Mouse (Mus musculus) midbrain, postnatal 0 days (tissue): Measurements from ENCODE around the gene Brd1. TPM values are rescaled to one million over a fixed set of nuclear protein-coding genes. Genes with fewer than 3 reads are reported as not detected.
A peak's percentile ranks its signal among the peaks of the same experiment; 100 is the strongest.

Source experiments
- ATAC-seq: fragments of 200-750 bp; cut with Nextera tagmentation; 2 replicates; pipeline ENCODE4 v1.8.0; 2017; ENCODE audit warnings: moderate number of reproducible peaks, mild to moderate bottlenecking, moderate TSS enrichment, moderate library complexity; ENCODE audit not compliant: low FRiP score
- DNase-seq: peaks from one replicate; pipeline ENCODE4 v3.0.0-alpha.2; 2015; ENCODE audit warnings: low spot score
- H3K27ac ChIP-seq: fragments of 300-500 bp; sonication (generic); 2 replicates; pipeline ENCODE4 v1.5.1; 2014; ENCODE audit warnings: low read depth, mild to moderate bottlenecking, low read length, mixed read lengths
- H3K27me3 ChIP-seq: fragments of 300-500 bp; sonication (generic); 2 replicates; pipeline ENCODE4 v1.6.1; 2014; ENCODE audit warnings: low read length, control low read depth, mixed read lengths; ENCODE audit not compliant: insufficient read depth
- H3K36me3 ChIP-seq: fragments of 300-500 bp; sonication (generic); 2 replicates; pipeline ENCODE4 v1.6.1; 2014; ENCODE audit warnings: low read length, control low read depth, mixed read lengths; ENCODE audit not compliant: insufficient read depth
- H3K4me1 ChIP-seq: fragments of 300-500 bp; sonication (generic); 2 replicates; pipeline ENCODE4 v1.6.1; 2014; ENCODE audit warnings: mild to moderate bottlenecking, control low read depth, antibody characterized with exemption, low read length, mixed read lengths; ENCODE audit not compliant: insufficient read depth
- H3K4me2 ChIP-seq: fragments of 300-500 bp; sonication (generic); 2 replicates; pipeline ENCODE4 v1.6.1; 2014; ENCODE audit warnings: low read depth, mild to moderate bottlenecking, low read length, mixed read lengths; ENCODE audit not compliant: poor library complexity, severe bottlenecking
- H3K4me3 ChIP-seq: fragments of 300-500 bp; sonication (generic); 2 replicates; pipeline ENCODE4 v1.5.1; 2014; ENCODE audit warnings: low read depth, mild to moderate bottlenecking, low read length, moderate library complexity
- H3K9ac ChIP-seq: fragments of 300-500 bp; sonication (generic); replicated peaks from 2 replicates; pipeline ENCODE4 v1.6.1; 2014; ENCODE audit warnings: mild to moderate bottlenecking, low read length, moderate library complexity, mixed read lengths; ENCODE audit not compliant: poor library complexity, severe bottlenecking
- H3K9me3 ChIP-seq: fragments of 300-500 bp; sonication (generic); 2 replicates; pipeline ENCODE4 v1.6.1; 2016; ENCODE audit warnings: low read length, control low read depth
- CTCF ChIP-seq: IDR thresholded peaks from 2 replicates; pipeline ENCODE4 v1.5.1; 2016; ENCODE audit warnings: antibody characterized with exemption, mild to moderate bottlenecking
- WGBS: fragments of 180-500 bp; shearing (Covaris S2); extraction: QIAGEN DNeasy Blood & Tissue Kit; methylation state at CpG from one replicate; pipeline ENCODE4 v1.1.7; 2014; 5-methylcytosine and 5-hydroxymethylcytosine counted together
- polyA plus RNA-seq: library from polyadenylated mRNA; unstranded; fragments of >200 nt; fragmentation: Nextera tagmentation; extraction: Ambion mirVana; gene quantifications from 2 replicates; pipeline ENCODE4 v1.2.1, GENCODE M21; 2015
- total RNA-seq: library from RNA; depleted of rRNA; stranded (reverse); fragments of >200 nt; gene quantifications from 2 replicates; pipeline ENCODE4 v1.2.3, GENCODE M21; 2014

Gene Brd1
- total and polyA plus RNA-seq, 2 experiments from 2014 or later = 11.7 to 42.2 TPM

DNA sequence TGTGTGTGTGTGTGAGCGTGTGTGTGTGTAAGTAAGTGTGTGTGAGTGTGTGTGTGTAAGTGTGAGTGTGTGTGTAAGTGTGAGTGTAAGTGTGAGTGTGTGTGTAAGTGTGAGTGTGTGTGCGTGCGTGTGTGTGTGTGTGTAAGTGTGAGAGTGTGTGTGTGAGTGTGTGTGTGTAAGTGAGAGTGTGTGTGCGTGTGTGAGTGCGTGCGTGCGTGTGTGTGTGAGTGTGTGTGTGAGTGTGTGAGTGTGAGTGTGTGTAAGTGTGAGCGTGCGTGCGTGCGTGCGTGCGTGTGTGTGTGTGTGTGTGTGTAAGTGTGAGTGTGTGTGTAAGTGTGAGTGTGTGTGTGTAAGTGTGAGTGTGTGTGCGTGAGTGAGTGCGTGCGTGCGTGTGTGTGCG is 21.7 kb upstream of the Brd1 start:
- Histone ChIP-seq H3K4me3 (no peak overlapping the region), H3K4me2 (no peak overlapping the region), H3K4me1 (no peaks in the 10 kb centered on the region), H3K27ac (no peak overlapping the region), H3K27me3 (no peaks in the 10 kb centered on the region), H3K36me3 (peaks cover 14% of the 10 kb centered on the region), H3K9me3 (no peaks in the 10 kb centered on the region), H3K9ac (no peak overlapping the region)
- no peak for TF ChIP-seq CTCF
- WGBS = 99% methylated on average over 18 of the region's 18 CpGs
- ATAC-seq = no peak
- DNase-seq = no peak

DNA sequence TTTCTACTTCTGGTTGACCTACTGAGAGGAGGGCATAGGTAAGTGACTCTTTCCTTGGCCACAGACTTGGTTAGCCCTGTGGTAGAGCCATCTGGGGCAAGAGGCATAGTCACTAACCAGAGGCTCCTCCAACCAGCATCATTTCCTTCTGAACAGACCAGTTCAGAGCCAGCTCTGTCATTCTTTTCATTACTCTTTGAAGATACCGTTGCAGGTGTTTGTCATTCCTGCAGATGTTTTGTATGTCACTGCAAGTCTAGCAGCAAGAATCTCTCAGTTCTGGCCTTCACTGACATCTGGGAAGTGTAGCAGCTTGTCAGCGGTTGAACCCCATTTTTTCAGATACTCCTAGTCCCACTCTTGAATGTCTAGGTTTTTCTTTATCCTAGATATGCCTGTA is 20.9 kb upstream of the Brd1 start:
- H3K27ac ChIP-seq = no peak overlapping the region
- no peak for TF ChIP-seq CTCF
- ATAC-seq (no peak), DNase-seq (no peak)
- H3K4me2 ChIP-seq = no peak overlapping the region
- no peaks in the 10 kb centered on the region for H3K27me3 ChIP-seq
- no peak overlapping the region for H3K4me3 ChIP-seq
- H3K9ac ChIP-seq = no peak overlapping the region
- no peaks in the 10 kb centered on the region for H3K9me3 ChIP-seq
- H3K4me1 ChIP-seq = no peaks in the 10 kb centered on the region; the same call in 1 of the 2 replicates
- H3K36me3 ChIP-seq = peaks cover 14% of the 10 kb centered on the region
- 92% methylated on average over 2 of the region's 2 CpGs for WGBS

DNA sequence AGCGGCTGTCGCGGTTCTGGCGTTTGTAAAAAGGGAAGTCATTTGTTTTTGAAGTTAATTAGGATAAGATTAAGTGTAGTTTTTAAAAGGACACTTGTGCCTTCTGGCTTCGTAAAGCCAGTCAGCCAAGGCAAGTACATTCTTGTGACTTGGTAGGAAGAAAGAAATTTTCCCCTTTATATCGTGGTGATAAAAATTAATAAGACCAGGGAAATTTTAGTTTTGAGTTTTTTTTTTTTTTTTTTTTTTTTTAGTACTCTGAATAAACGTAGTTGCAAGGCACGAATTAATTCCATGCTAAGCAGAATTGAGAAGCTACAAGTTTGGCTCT is 18.3 kb upstream of the Brd1 start:
- peak overlapping the region; percentile 81 for H3K4me3 ChIP-seq
- H3K27me3 ChIP-seq = no peaks in the 10 kb centered on the region
- no peak for TF ChIP-seq CTCF
- peak overlapping the region; percentile 89 for H3K4me2 ChIP-seq
- H3K27ac ChIP-seq = peak overlapping the region; percentile 78
- under 1% methylated on average over 8 of the region's 8 CpGs for WGBS
- H3K9ac ChIP-seq = peak overlapping the region; percentile 70
- ATAC-seq (no peak), DNase-seq (no peak)
- peaks cover 3% of the 10 kb centered on the region; the same call in 1 of the 2 replicates for H3K36me3 ChIP-seq
- H3K9me3 ChIP-seq = no peaks in the 10 kb centered on the region
- H3K4me1 ChIP-seq = no peaks in the 10 kb centered on the region; the same call in 1 of the 2 replicates

DNA sequence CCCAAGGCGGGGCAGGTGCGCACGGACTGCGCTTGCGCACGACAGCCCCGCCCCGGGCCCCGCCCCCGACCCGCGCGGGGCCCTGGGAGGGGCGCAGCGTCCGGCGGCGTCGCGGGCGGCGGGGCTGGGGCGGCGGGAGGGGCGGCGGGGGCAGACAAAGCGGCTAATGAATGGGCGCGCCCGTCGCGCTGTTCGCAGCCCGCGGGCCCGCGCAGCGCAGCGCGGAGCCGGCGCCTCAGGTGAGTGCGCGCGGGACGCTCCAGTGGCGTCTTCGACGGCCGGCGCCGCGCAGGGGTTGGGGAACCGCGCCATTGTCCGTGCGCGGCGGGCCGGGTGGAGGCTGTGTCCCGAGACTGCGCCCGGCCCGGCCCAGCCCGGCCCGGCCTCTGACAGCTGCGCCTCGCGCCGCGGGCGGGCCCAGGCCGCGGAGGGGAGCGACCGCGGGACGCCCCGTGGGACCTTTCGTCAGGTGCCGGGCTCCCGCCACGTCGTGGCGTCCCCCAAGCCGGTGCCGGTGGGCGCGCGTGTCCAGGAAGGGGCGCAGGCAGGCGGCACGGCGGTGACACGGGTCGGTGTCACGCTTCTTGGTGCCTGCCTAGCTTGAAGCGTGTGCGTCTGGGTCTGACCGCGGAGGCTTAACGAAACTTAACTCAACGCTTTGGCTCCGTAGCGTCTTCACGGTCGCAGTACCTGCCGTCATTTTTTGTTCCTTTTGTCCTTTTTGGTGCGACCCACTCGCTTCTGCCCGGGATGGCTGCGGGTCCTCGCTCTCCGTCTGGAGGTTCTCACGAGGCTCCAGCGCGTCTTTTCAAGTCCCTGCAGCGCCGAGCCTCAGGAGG is 17.8 kb upstream of the Brd1 start, which contains the start of gene Zbed4:
Zbed4 (plus strand) TSS at position 97 of the 839 bp plus-strand sequence.
- TF ChIP-seq CTCF = no peak
- Histone ChIP-seq H3K4me2 (peak within 1 kb of the TSS; percentile 89), H3K4me3 (peak within 1 kb of the TSS; percentile 81), H3K9ac (peak within 1 kb of the TSS; percentile 70), H3K9me3 (no peaks in the 10 kb centered on the region), H3K36me3 (no peaks in the 10 kb centered on the region), H3K4me1 (no peaks in the 10 kb centered on the region; the same call in 1 of the 2 replicates), H3K27me3 (no peaks in the 10 kb centered on the region), H3K27ac (peak within 1 kb of the TSS; percentile 78)
- WGBS = under 1% methylated on average over 68 of the region's 119 CpGs
- DNase-seq = peak; percentile 61
- ATAC-seq = peak; percentile 45

DNA sequence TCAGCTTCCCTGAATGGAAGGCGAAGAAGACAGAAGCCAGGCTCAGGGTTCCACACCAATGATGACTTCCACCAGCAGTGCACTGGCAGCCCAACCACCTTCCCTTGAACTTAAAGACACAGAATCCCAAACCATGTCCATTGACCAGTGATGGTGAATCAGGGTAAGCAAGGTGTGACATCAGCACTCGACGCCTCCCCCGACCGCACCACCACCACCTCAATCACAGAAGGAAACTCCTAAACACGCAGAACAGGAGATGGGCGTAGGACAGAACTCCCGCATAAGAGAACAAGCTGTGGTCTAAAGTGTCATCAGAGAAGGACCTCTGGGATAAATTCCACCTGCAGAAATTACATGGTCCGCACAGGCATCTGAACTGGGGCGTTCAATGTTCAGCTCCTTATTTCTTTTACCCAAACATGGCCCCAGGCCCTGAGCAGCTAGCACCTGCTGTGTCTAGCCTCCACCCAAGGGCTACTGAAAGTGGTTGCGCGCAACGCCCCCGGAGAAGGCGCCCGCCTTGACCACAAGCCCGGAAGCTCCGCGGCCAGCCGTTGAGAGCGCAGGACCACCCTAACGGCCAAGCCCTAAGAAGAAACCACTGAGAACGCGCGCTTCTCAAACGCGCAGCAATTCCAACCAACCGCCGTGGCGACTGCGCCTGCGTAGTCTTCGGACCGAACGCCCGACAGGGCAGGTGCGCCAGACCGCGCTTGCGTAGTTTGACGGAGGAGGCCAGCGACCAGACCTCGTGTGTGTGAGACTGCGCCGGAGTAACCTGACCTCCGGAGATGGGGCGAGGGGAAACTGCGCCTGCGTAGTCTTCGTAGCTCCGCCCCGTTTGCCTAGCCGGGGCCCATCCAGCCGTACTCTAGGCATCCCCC is 16.9 kb upstream of the Brd1 start:
- Histone ChIP-seq H3K4me1 (no peaks in the 10 kb centered on the region; the same call in 1 of the 2 replicates), H3K9me3 (no peaks in the 10 kb centered on the region), H3K27ac (peak overlapping the region; percentile 78), H3K4me2 (peak overlapping the region; percentile 89), H3K27me3 (no peaks in the 10 kb centered on the region), H3K36me3 (no peaks in the 10 kb centered on the region), H3K9ac (peak overlapping the region; percentile 70), H3K4me3 (peak overlapping the region; percentile 81)
- DNase-seq (peak; percentile 99), ATAC-seq (peak; percentile 98)
- TF ChIP-seq CTCF = no peak
- 7% methylated on average over 54 of the region's 54 CpGs for WGBS
